Mouse (Mus musculus) liver, adult 2 months (tissue): Measurements from ENCODE around the gene Aadacl4.
"Not testable (repeated sequence)": the region's sequence is repeated elsewhere in the genome, so short reads cannot be mapped to it uniquely, and the experiment has no call there.

Experiments used
- CTCF ChIP-seq: fragments of 200-500 bp; IDR thresholded peaks from 2 replicates; pipeline ENCODE4 v1.5.1; 2011; ENCODE audit warnings: low read depth, low read length, control low read depth
- POLR2A ChIP-seq: fragments of 200-500 bp; IDR thresholded peaks from 2 replicates; pipeline ENCODE4 v1.6.1; 2011; ENCODE audit warnings: low read length, control low read depth; ENCODE audit not compliant: insufficient read depth; ENCODE audit errors: extremely low read depth

GRCm38 (mm10) chr4:144586207-144586606, 27.3 kb upstream of the Aadacl4 start:
- not testable (repeated sequence) for TF ChIP-seq CTCF, POLR2A
